Mouse (Mus musculus): Measurements from ENCODE around the gene Rbck1. TPM values are rescaled to one million over a fixed set of nuclear protein-coding genes. Genes with fewer than 3 reads are reported as not detected.

Rbck1 gene
- polyA plus RNA-seq, 2 experiments from 2014 or later, result 65.1 to 86.1 TPM

GRCm38 (mm10) chr2:152343329-152344213, 11.1 kb upstream of the Rbck1 start, which contains the start of gene Trib3:
Trib3 (minus strand) TSS chr2:152344032.
- peak; percentile 89 for ATAC-seq

GRCm38 (mm10) chr2:152339631-152340179, 7.3 kb upstream of the Rbck1 start:
- ATAC-seq, result no peak

GRCm38 (mm10) chr2:152338319-152338718, 5.9 kb upstream of the Rbck1 start:
- ATAC-seq, result no peak

GRCm38 (mm10) chr2:152337591-152338212, 5.2 kb upstream of the Rbck1 start:
- ATAC-seq, result no peak

- no peak for ATAC-seq
Observed at GRCm38 (mm10) chr2:152336856-152337255, 4.4 kb upstream of the Rbck1 start.

- no peak for ATAC-seq
Observed at GRCm38 (mm10) chr2:152335289-152335820, 2.9 kb upstream of the Rbck1 start.

- ATAC-seq, result no peak
Observed at GRCm38 (mm10) chr2:152333345-152334006, 1.0 kb upstream of the Rbck1 start.

- no peak for ATAC-seq
Observed at GRCm38 (mm10) chr2:152330858-152331423, 1.5 kb downstream of the Rbck1 start.

- ATAC-seq, result no peak
Observed at GRCm38 (mm10) chr2:152327980-152328379, 4.5 kb downstream of the Rbck1 start.

- no peak for ATAC-seq
Observed at GRCm38 (mm10) chr2:152326654-152327053, 5.8 kb downstream of the Rbck1 start.

- no peak for ATAC-seq
Observed at GRCm38 (mm10) chr2:152326157-152326556, 6.3 kb downstream of the Rbck1 start.

GRCm38 (mm10) chr2:152324842-152325241, 7.6 kb downstream of the Rbck1 start:
- ATAC-seq, result no peak

GRCm38 (mm10) chr2:152323971-152324370, 8.5 kb downstream of the Rbck1 start:
- ATAC-seq, result no peak

- no peak for ATAC-seq
Observed at GRCm38 (mm10) chr2:152322198-152322597, 10.3 kb downstream of the Rbck1 start.

GRCm38 (mm10) chr2:152321558-152321957, 10.9 kb downstream of the Rbck1 start:
- ATAC-seq, result no peak

GRCm38 (mm10) chr2:152317054-152317453, 15.4 kb downstream of the Rbck1 start:
- ATAC-seq, result no peak

GRCm38 (mm10) chr2:152313926-152314325, 18.5 kb downstream of the Rbck1 start:
- ATAC-seq, result no peak

- no peak for ATAC-seq
Observed at GRCm38 (mm10) chr2:152312996-152313395, 19.5 kb downstream of the Rbck1 start.

GRCm38 (mm10) chr2:152307186-152307585, 25.3 kb downstream of the Rbck1 start:
- ATAC-seq, result no peak

- no peak for ATAC-seq
Observed at GRCm38 (mm10) chr2:152305480-152305879, 27.0 kb downstream of the Rbck1 start.

GRCm38 (mm10) chr2:152303781-152304180, 28.7 kb downstream of the Rbck1 start:
- no peak for ATAC-seq

GRCm38 (mm10) chr2:152302862-152303261, 29.6 kb downstream of the Rbck1 start:
- ATAC-seq, result no peak
